Mouse (Mus musculus): Measurements from ENCODE around the gene Pccb. TPM values are rescaled to one million over a fixed set of nuclear protein-coding genes. Genes with fewer than 3 reads are reported as not detected.

Pccb gene
- polyA plus RNA-seq (2015; fragmentation: Nextera tagmentation; extraction: Ambion mirVana) = 20.3 and 23.2 TPM in 2 replicates

GRCm38 (mm10) chr9:101034448-101035098, at the start of gene Pccb:
Gene Pccb, minus strand, starts transcription at chr9:101034898.
- under 1% methylated on average over 56 of the region's 61 CpGs for WGBS
- no peaks in the 10 kb centered on the region for H3K27me3 ChIP-seq (replicated peaks)
- ATAC-seq (ENCODE audit: extremely low read depth, insufficient number of reproducible peaks, low FRiP score, low TSS enrichment) = peak; percentile 100
- H3K36me3 ChIP-seq = peaks cover 17% of the 10 kb centered on the region
- peak within 1 kb of the TSS; percentile 86 for H3K9ac ChIP-seq
- no peaks in the 10 kb centered on the region for H3K9me3 ChIP-seq
- H3K4me1 ChIP-seq = peaks cover 13% of the 10 kb centered on the region
- H3K4me3 ChIP-seq = peak within 1 kb of the TSS; percentile 61
- peak within 1 kb of the TSS; percentile 74 for H3K4me2 ChIP-seq
- H3K27ac ChIP-seq (replicated peaks) = peak within 1 kb of the TSS; percentile 96

DNA sequence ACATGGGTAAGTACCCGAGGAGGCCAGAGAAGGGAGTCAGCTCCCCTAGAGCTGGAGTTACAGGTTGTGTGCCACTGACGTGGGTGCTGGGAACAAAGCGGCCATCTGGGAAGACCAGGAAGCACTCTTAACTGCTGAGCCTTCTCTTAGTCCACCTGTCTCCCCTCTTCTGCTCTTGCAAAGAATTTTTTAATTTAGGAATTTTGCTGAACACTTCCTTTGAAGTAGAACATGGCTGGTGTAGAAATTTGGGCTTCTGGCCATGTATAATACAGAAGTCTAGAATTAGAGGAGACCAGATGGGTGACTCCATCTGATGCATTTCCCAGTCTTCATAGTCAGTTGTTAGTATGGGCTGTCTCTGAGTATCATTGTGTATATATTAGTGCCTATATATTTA, 49.0 kb upstream of the Pccb start:
- no peak overlapping the region for H3K4me2 ChIP-seq
- no peaks in the 10 kb centered on the region for H3K27me3 ChIP-seq (replicated peaks)
- no peak for ATAC-seq (ENCODE audit: extremely low read depth, insufficient number of reproducible peaks, low FRiP score, low TSS enrichment)
- peaks cover 6% of the 10 kb centered on the region; the same call in 1 of the 2 replicates for H3K36me3 ChIP-seq
- H3K4me1 ChIP-seq = peaks cover 35% of the 10 kb centered on the region
- H3K9ac ChIP-seq = no peak overlapping the region
- no peak overlapping the region for H3K4me3 ChIP-seq
- WGBS = 91% methylated on average over 3 of the region's 3 CpGs
- H3K27ac ChIP-seq (replicated peaks) = no peak overlapping the region
- no peaks in the 10 kb centered on the region for H3K9me3 ChIP-seq

DNA sequence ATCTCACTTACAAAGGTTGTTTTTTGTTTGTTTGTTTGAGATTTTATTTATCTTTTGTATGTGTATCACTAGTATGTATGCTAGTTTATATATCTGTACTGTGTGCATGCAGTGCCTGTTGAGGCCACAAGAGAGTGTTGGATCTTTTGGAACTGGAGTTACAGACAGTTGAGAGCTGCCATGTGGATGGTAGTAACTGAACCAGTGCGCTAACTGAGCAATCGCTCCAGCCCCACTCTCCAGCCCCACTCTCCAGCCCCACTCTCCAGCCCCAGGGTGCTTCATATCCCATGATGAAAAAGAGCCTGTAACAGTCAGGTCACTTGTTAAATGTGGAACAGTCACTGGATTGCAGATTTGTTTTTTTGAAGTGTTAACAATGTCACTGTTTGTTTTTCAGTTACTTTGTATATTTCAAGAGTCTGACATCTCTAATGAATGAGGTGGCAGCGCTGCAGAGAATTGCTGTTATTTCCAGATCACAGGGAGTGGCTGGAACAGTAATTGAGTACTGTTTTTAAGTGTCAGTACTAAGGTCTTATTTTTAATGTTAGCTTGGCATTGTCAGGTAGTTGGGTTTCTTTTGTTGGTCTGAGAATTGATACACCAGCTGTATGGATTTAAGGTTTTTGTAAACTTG, 45.5 kb upstream of the Pccb start:
- H3K9ac ChIP-seq = no peak overlapping the region
- 72% methylated on average over 3 of the region's 3 CpGs for WGBS
- no peak for ATAC-seq (ENCODE audit: extremely low read depth, insufficient number of reproducible peaks, low FRiP score, low TSS enrichment)
- no peaks in the 10 kb centered on the region for H3K9me3 ChIP-seq
- H3K4me1 ChIP-seq = peaks cover 54% of the 10 kb centered on the region
- H3K4me3 ChIP-seq = peak overlapping the region; percentile 8; the same call in 1 of the 2 replicates
- peaks cover 8% of the 10 kb centered on the region; the same call in 1 of the 2 replicates for H3K36me3 ChIP-seq
- H3K27me3 ChIP-seq (replicated peaks) = no peaks in the 10 kb centered on the region
- H3K4me2 ChIP-seq = peak overlapping the region; percentile 85
- no peak overlapping the region for H3K27ac ChIP-seq (replicated peaks)

DNA sequence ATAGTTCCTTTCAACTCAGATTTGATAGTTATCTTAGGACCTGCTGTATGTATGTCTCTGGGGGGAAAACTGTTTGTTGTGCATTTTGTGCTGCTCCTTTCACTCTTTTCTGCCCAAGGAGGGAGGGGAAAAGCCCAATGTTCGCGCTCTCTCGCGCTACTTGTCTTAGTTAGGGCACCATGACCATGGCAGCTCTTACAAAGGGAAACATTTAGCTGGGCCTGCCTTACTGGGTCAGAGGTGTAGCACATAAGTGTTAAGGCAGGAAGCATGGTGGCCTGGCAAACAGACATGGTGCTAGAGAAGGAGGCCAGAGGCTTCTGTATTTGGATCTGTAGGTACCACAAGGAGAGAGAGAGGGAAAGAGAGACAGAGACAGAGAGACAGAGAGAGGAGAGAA, 43.9 kb upstream of the Pccb start:
- Histone ChIP-seq H3K27ac (replicated peaks) (0 out of 2 replicates have a peak overlapping the region, but pooled peaks have one; percentile 0), H3K4me3 (peak overlapping the region; percentile 88), H3K36me3 (peaks cover 5% of the 10 kb centered on the region; the same call in 1 of the 2 replicates), H3K9me3 (no peaks in the 10 kb centered on the region), H3K9ac (peak overlapping the region; percentile 11; the same call in 1 of the 2 replicates), H3K4me2 (peak overlapping the region; percentile 85), H3K27me3 (replicated peaks) (no peaks in the 10 kb centered on the region), H3K4me1 (peaks cover 50% of the 10 kb centered on the region)
- no peak for ATAC-seq (ENCODE audit: extremely low read depth, insufficient number of reproducible peaks, low FRiP score, low TSS enrichment)
- WGBS = 69% methylated on average over 4 of the region's 4 CpGs

GRCm38 (mm10) chr9:101077486-101077885, 42.8 kb upstream of the Pccb start:
- Histone ChIP-seq H3K9me3 (no peaks in the 10 kb centered on the region), H3K4me3 (peak overlapping the region; percentile 88), H3K27ac (replicated peaks) (peak overlapping the region; percentile 100; the same call in 1 of the 2 replicates), H3K4me1 (peaks cover 55% of the 10 kb centered on the region), H3K9ac (peak overlapping the region; percentile 100), H3K36me3 (peaks cover 3% of the 10 kb centered on the region; the same call in 1 of the 2 replicates), H3K27me3 (replicated peaks) (no peaks in the 10 kb centered on the region), H3K4me2 (peak overlapping the region; percentile 85)
- ATAC-seq (ENCODE audit: extremely low read depth, insufficient number of reproducible peaks, low FRiP score, low TSS enrichment) = no peak

- no peaks in the 10 kb centered on the region for H3K9me3 ChIP-seq
- peak overlapping the region; percentile 100 for H3K9ac ChIP-seq
- H3K36me3 ChIP-seq = peaks cover 3% of the 10 kb centered on the region; the same call in 1 of the 2 replicates
- H3K4me1 ChIP-seq = peaks cover 51% of the 10 kb centered on the region
- no peak for ATAC-seq (ENCODE audit: extremely low read depth, insufficient number of reproducible peaks, low FRiP score, low TSS enrichment)
- H3K4me3 ChIP-seq = peak overlapping the region; percentile 88
- H3K4me2 ChIP-seq = peak overlapping the region; percentile 85
- WGBS = 1% methylated on average over 18 of the region's 18 CpGs
- peak overlapping the region; percentile 100 for H3K27ac ChIP-seq (replicated peaks)
- no peaks in the 10 kb centered on the region for H3K27me3 ChIP-seq (replicated peaks)
Measured at GRCm38 (mm10) chr9:101076095-101076875, 41.6 kb upstream of the Pccb start.

- Histone ChIP-seq H3K4me2 (peak overlapping the region; percentile 85), H3K27me3 (replicated peaks) (no peaks in the 10 kb centered on the region), H3K27ac (replicated peaks) (peak overlapping the region; percentile 100), H3K9me3 (no peaks in the 10 kb centered on the region), H3K9ac (peak overlapping the region; percentile 100), H3K36me3 (peaks cover 3% of the 10 kb centered on the region; the same call in 1 of the 2 replicates), H3K4me1 (peaks cover 46% of the 10 kb centered on the region), H3K4me3 (peak overlapping the region; percentile 88)
- no peak for ATAC-seq (ENCODE audit: extremely low read depth, insufficient number of reproducible peaks, low FRiP score, low TSS enrichment)
- under 1% methylated on average over 8 of the region's 8 CpGs for WGBS
Measured at GRCm38 (mm10) chr9:101075694-101076093, 41.0 kb upstream of the Pccb start.

- H3K4me3 ChIP-seq = peak overlapping the region; percentile 88
- no peaks in the 10 kb centered on the region for H3K9me3 ChIP-seq
- WGBS = under 1% methylated on average over 25 of the region's 25 CpGs
- H3K36me3 ChIP-seq = peaks cover 3% of the 10 kb centered on the region; the same call in 1 of the 2 replicates
- H3K4me1 ChIP-seq = peaks cover 42% of the 10 kb centered on the region
- peak overlapping the region; percentile 100 for H3K9ac ChIP-seq
- no peaks in the 10 kb centered on the region for H3K27me3 ChIP-seq (replicated peaks)
- ATAC-seq (ENCODE audit: extremely low read depth, insufficient number of reproducible peaks, low FRiP score, low TSS enrichment) = no peak
- H3K4me2 ChIP-seq = peak overlapping the region; percentile 85
- peak overlapping the region; percentile 100 for H3K27ac ChIP-seq (replicated peaks)
Measured at GRCm38 (mm10) chr9:101075091-101075581, 40.4 kb upstream of the Pccb start.

GRCm38 (mm10) chr9:101074332-101075021, 39.8 kb upstream of the Pccb start:
- ATAC-seq (ENCODE audit: extremely low read depth, insufficient number of reproducible peaks, low FRiP score, low TSS enrichment) = peak; percentile 54
- under 1% methylated on average over 73 of the region's 100 CpGs for WGBS
- H3K27me3 ChIP-seq (replicated peaks) = no peaks in the 10 kb centered on the region

DNA sequence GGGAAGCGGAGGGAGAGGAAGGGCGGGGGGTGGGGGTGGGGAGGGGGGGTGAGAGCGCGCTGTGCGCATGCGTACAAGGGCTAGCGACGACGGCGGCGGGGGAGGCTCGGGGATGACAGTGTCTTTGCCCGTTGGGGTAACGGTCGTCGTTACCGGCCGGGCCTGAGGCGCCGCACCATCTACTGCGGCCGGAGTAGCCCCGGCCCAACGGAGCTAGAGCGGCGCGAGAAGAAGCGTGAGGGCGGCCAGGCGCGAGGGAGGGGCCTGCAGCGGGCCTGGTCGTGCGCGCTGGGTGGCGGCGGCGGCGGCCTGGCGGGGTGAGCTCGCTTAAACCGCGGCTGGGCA, 39.3 kb upstream of the Pccb start, which contains the start of gene Msl2:
Gene Msl2, plus strand, starts transcription at position 115 of the 345 bp plus-strand sequence.
- peak; percentile 54 for ATAC-seq (ENCODE audit: extremely low read depth, insufficient number of reproducible peaks, low FRiP score, low TSS enrichment)
- Histone ChIP-seq H3K9ac (peak within 1 kb of the TSS; percentile 100), H3K27me3 (replicated peaks) (no peaks in the 10 kb centered on the region), H3K4me3 (peak within 1 kb of the TSS; percentile 88), H3K27ac (replicated peaks) (peak within 1 kb of the TSS; percentile 100), H3K4me2 (peak within 1 kb of the TSS; percentile 85), H3K9me3 (no peaks in the 10 kb centered on the region), H3K4me1 (peaks cover 30% of the 10 kb centered on the region), H3K36me3 (0 out of 2 replicates have a peak, but pooled peaks cover 3% of the 10 kb centered on the region)
- under 1% methylated on average over 37 of the region's 43 CpGs for WGBS

More at GRCm38 (mm10) chr9:101074332-101075021, 39.8 kb upstream of the Pccb start:
- H3K9ac ChIP-seq = peak overlapping the region; percentile 100
- peak overlapping the region; percentile 100 for H3K27ac ChIP-seq (replicated peaks)
- H3K36me3 ChIP-seq = 0 out of 2 replicates have a peak, but pooled peaks cover 3% of the 10 kb centered on the region
- peak overlapping the region; percentile 88 for H3K4me3 ChIP-seq
- peaks cover 35% of the 10 kb centered on the region for H3K4me1 ChIP-seq
- peak overlapping the region; percentile 85 for H3K4me2 ChIP-seq
- no peaks in the 10 kb centered on the region for H3K9me3 ChIP-seq
